Mouse (Mus musculus) embryonic facial prominence, embryonic 14.5 days (tissue): ENCODE measurements around the gene Tex46. TPM values are rescaled to one million over a fixed set of nuclear protein-coding genes. Genes with fewer than 3 reads are reported as not detected.

ENCODE experiments used
- ATAC-seq: fragments of 200-750 bp; cut with Nextera tagmentation; 2 replicates; pipeline ENCODE4 v1.8.0; 2017; ENCODE audit warnings: low read depth, moderate number of reproducible peaks, moderate TSS enrichment
- DNase-seq: peaks from one replicate; pipeline ENCODE4 v3.0.0-alpha.2; 2015; ENCODE audit warnings: low spot score
- H3K27ac ChIP-seq: fragments of 300-500 bp; sonication (generic); replicated peaks from 2 replicates; pipeline ENCODE4 v1.5.1; 2014; ENCODE audit warnings: low read depth, mild to moderate bottlenecking, low read length, moderate library complexity
- H3K27me3 ChIP-seq: fragments of 300-500 bp; sonication (generic); replicated peaks from 2 replicates; pipeline ENCODE4 v1.6.1; 2014; ENCODE audit warnings: low read length; ENCODE audit not compliant: control insufficient read depth, insufficient read depth
- H3K36me3 ChIP-seq: fragments of 300-500 bp; sonication (generic); 2 replicates; pipeline ENCODE4 v1.6.1; 2014; ENCODE audit warnings: low read length, mixed read lengths; ENCODE audit not compliant: control insufficient read depth, insufficient read depth
- H3K4me1 ChIP-seq: fragments of 300-500 bp; sonication (generic); 2 replicates; pipeline ENCODE4 v1.6.1; 2014; ENCODE audit warnings: antibody characterized with exemption, low read length; ENCODE audit not compliant: control insufficient read depth, insufficient read depth
- H3K4me2 ChIP-seq: fragments of 300-500 bp; sonication (generic); 2 replicates; pipeline ENCODE4 v1.6.1; 2014; ENCODE audit warnings: low read depth, mild to moderate bottlenecking, low read length, moderate library complexity, mixed read lengths
- H3K4me3 ChIP-seq: fragments of 300-500 bp; sonication (generic); 2 replicates; pipeline ENCODE4 v1.5.1; 2014; ENCODE audit warnings: low read depth, mild to moderate bottlenecking, low read length
- H3K9ac ChIP-seq: fragments of 300-500 bp; sonication (generic); 2 replicates; pipeline ENCODE4 v1.6.1; 2014; ENCODE audit warnings: low read depth, mild to moderate bottlenecking, low read length, moderate library complexity, mixed read lengths
- H3K9me3 ChIP-seq: fragments of 300-500 bp; sonication (generic); 2 replicates; pipeline ENCODE4 v1.6.1; 2016; ENCODE audit warnings: low read length; ENCODE audit not compliant: control insufficient read depth
- WGBS: fragments of 180-500 bp; shearing (Covaris S2); extraction: QIAGEN DNeasy Blood & Tissue Kit; methylation state at CpG from one replicate; pipeline ENCODE4 v1.1.7; 2014; 5-methylcytosine and 5-hydroxymethylcytosine counted together
- microRNA-seq: library from miRNA; unstranded; fragments of <30 nt; microRNA quantifications from one replicate; pipeline ENCODE4, GENCODE M21; 2016; ENCODE audit warnings: borderline number of aligned reads
- polyA plus RNA-seq: library from polyadenylated mRNA; unstranded; fragments of >200 nt; fragmentation: Nextera tagmentation; extraction: Ambion mirVana; gene quantifications from 2 replicates; pipeline ENCODE4 v1.2.1, GENCODE M21; 2014

Tex46 gene
- polyA plus RNA-seq, 1 experiment from 2014 or later, result not detected

GRCm38 (mm10) chr4:136651882-136652527 lies 41.8 kb downstream of the Tex46 start:
- 74% methylated on average over 13 of the region's 13 CpGs for WGBS
- Histone ChIP-seq H3K4me1 (peaks cover 13% of the 10 kb centered on the region), H3K27ac (no peak overlapping the region)

GRCm38 (mm10) chr4:136652528-136652910 lies 42.3 kb downstream of the Tex46 start:
- 82% methylated on average over 11 of the region's 11 CpGs for WGBS
- peaks cover 13% of the 10 kb centered on the region for H3K4me1 ChIP-seq
- no peaks in the 10 kb centered on the region for H3K27me3 ChIP-seq
- H3K4me2 ChIP-seq, result no peak overlapping the region
- no peak overlapping the region for H3K4me3 ChIP-seq
- no peak for ATAC-seq
- no peaks in the 10 kb centered on the region for H3K9me3 ChIP-seq
- H3K9ac ChIP-seq, result no peak overlapping the region
- no peak overlapping the region for H3K27ac ChIP-seq
- H3K36me3 ChIP-seq, result peaks cover 26% of the 10 kb centered on the region
- DNase-seq, result no peak

More at GRCm38 (mm10) chr4:136651882-136652527, 41.8 kb downstream of the Tex46 start:
- Histone ChIP-seq H3K4me3 (no peak overlapping the region), H3K4me2 (no peak overlapping the region), H3K27me3 (no peaks in the 10 kb centered on the region), H3K9ac (no peak overlapping the region), H3K36me3 (peaks cover 21% of the 10 kb centered on the region), H3K9me3 (no peaks in the 10 kb centered on the region)
- peak; percentile 42; the same call in 1 of the 2 replicates for ATAC-seq
- peak; percentile 51 for DNase-seq

- H3K4me1 ChIP-seq, result peaks cover 13% of the 10 kb centered on the region
- ATAC-seq, result no peak
- 49% methylated on average over 6 of the region's 6 CpGs for WGBS
- peaks cover 31% of the 10 kb centered on the region for H3K36me3 ChIP-seq
- no peak overlapping the region for H3K4me3 ChIP-seq
- H3K9ac ChIP-seq, result no peak overlapping the region
- no peak overlapping the region for H3K4me2 ChIP-seq
- no peak for DNase-seq
- H3K9me3 ChIP-seq, result no peaks in the 10 kb centered on the region
- no peak overlapping the region for H3K27ac ChIP-seq
- no peaks in the 10 kb centered on the region for H3K27me3 ChIP-seq
These were observed 42.8 kb downstream of the Tex46 start for GRCm38 (mm10) chr4:136653019-136653418.

- ATAC-seq (no peak), DNase-seq (no peak)
- H3K4me1 ChIP-seq, result peaks cover 12% of the 10 kb centered on the region
- H3K27ac ChIP-seq, result no peak overlapping the region
- no peak overlapping the region for H3K4me3 ChIP-seq
- H3K27me3 ChIP-seq, result no peaks in the 10 kb centered on the region
- H3K9ac ChIP-seq, result no peak overlapping the region
- no peak overlapping the region for H3K4me2 ChIP-seq
- WGBS, result 78% methylated on average over 10 of the region's 10 CpGs
- no peaks in the 10 kb centered on the region for H3K9me3 ChIP-seq
- peaks cover 38% of the 10 kb centered on the region for H3K36me3 ChIP-seq
These were observed 43.5 kb downstream of the Tex46 start for GRCm38 (mm10) chr4:136653692-136654234.

- 74% methylated on average over 3 of the region's 3 CpGs for WGBS
- no peak for ATAC-seq
- peaks cover 65% of the 10 kb centered on the region for H3K36me3 ChIP-seq
- no peaks in the 10 kb centered on the region for H3K9me3 ChIP-seq
- no peak overlapping the region for H3K27ac ChIP-seq
- no peak overlapping the region for H3K9ac ChIP-seq
- DNase-seq, result no peak
- no peak overlapping the region for H3K4me2 ChIP-seq
- no peak overlapping the region for H3K4me3 ChIP-seq
- H3K27me3 ChIP-seq, result no peaks in the 10 kb centered on the region
- no peaks in the 10 kb centered on the region for H3K4me1 ChIP-seq
These were observed 47.7 kb downstream of the Tex46 start for GRCm38 (mm10) chr4:136657914-136658313.

Small RNA genes within 50 kb of the gene (microRNA-seq; reads per million reads assigned to microRNA genes)
- not detected for gene Gm22180

Other genes with a start within 250 kb of the Tex46 start
- gene Htr1d, start 186.9 kb upstream of the Tex46 start, polyA plus RNA-seq, result 1.2 and 1.4 TPM in 2 replicates
- gene 6030445D17Rik, start 148.2 kb upstream of the Tex46 start, polyA plus RNA-seq, result 0.42 TPM in 2 replicates
- 83.4 and 99.5 TPM in 2 replicates for gene Luzp1, start 140.7 kb upstream of the Tex46 start, polyA plus RNA-seq
- 48.6 and 54.1 TPM in 2 replicates for gene Kdm1a, start 7.7 kb upstream of the Tex46 start, polyA plus RNA-seq
- gene Lactbl1, start 12.2 kb downstream of the Tex46 start, polyA plus RNA-seq, result not detected in 2 replicates
- 14.8 and 14.9 TPM in 2 replicates for gene Ephb2, start 225.6 kb downstream of the Tex46 start, polyA plus RNA-seq